Mouse (Mus musculus): ENCODE measurements around the gene Pwp1. TPM values are rescaled to one million over a fixed set of nuclear protein-coding genes. Genes with fewer than 3 reads are reported as not detected.
"Not testable (repeated sequence)": the region's sequence is repeated elsewhere in the genome, so short reads cannot be mapped to it uniquely, and the experiment has no call there.

The Pwp1 gene
- polyA plus RNA-seq (2014; fragmentation: Nextera tagmentation; extraction: Ambion mirVana): 109 and 111 TPM in 2 replicates

- H3K9ac ChIP-seq: peak within 1 kb of the TSS; percentile 66
- peak; percentile 73 for DNase-seq
- ATAC-seq (ENCODE audit: insufficient read depth): peak; percentile 91
- H3K27ac ChIP-seq (ENCODE audit: low read depth): peak within 1 kb of the TSS; percentile 42; the same call in 1 of the 2 replicates
- WGBS: 3% methylated on average over 46 of the region's 49 CpGs
- H3K4me2 ChIP-seq: peak within 1 kb of the TSS; percentile 71
- peak within 1 kb of the TSS; percentile 47 for H3K4me3 ChIP-seq (ENCODE audit: low read depth, low read length)
- H3K27me3 ChIP-seq (ENCODE audit: insufficient read depth, low read length); H3K36me3 ChIP-seq (ENCODE audit: insufficient read depth); H3K9me3 ChIP-seq (ENCODE audit: low read depth, low read length); H3K4me1 ChIP-seq (ENCODE audit: insufficient read depth): not testable (repeated sequence)
Observed at GRCm38 (mm10) chr10:85829085-85829853, at the start of gene Pwp1. Pwp1 (plus strand) TSS chr10:85829494.

- not testable (repeated sequence) for ATAC-seq (ENCODE audit: insufficient read depth); H3K4me1 ChIP-seq (ENCODE audit: insufficient read depth); H3K9me3 ChIP-seq (ENCODE audit: low read depth, low read length); H3K4me2 ChIP-seq; H3K4me3 ChIP-seq (ENCODE audit: low read depth, low read length); DNase-seq; H3K27me3 ChIP-seq (ENCODE audit: insufficient read depth, low read length); H3K36me3 ChIP-seq (ENCODE audit: insufficient read depth); H3K27ac ChIP-seq (ENCODE audit: low read depth); H3K9ac ChIP-seq
- WGBS: 72% methylated on average over 1 of the region's 3 CpGs
Observed at GRCm38 (mm10) chr10:85822143-85822696, 7.1 kb upstream of the Pwp1 start.

GRCm38 (mm10) chr10:85823752-85824151 is 5.5 kb upstream of the Pwp1 start:
- H3K4me2 ChIP-seq; ATAC-seq (ENCODE audit: insufficient read depth); H3K4me3 ChIP-seq (ENCODE audit: low read depth, low read length); H3K27ac ChIP-seq (ENCODE audit: low read depth); H3K36me3 ChIP-seq (ENCODE audit: insufficient read depth); H3K9me3 ChIP-seq (ENCODE audit: low read depth, low read length); H3K9ac ChIP-seq; H3K4me1 ChIP-seq (ENCODE audit: insufficient read depth); H3K27me3 ChIP-seq (ENCODE audit: insufficient read depth, low read length): not testable (repeated sequence)
- DNase-seq: peak; percentile 3
- WGBS: 79% methylated on average over 1 of the region's 1 CpGs

GRCm38 (mm10) chr10:85828722-85829084 is 591 bp upstream of the Pwp1 start:
- Histone ChIP-seq H3K4me2 (peak overlapping the region; percentile 71), H3K4me3 (ENCODE audit: low read depth, low read length) (peak overlapping the region; percentile 47; the same call in 1 of the 2 replicates)
- DNase-seq; H3K36me3 ChIP-seq (ENCODE audit: insufficient read depth); H3K4me1 ChIP-seq (ENCODE audit: insufficient read depth); ATAC-seq (ENCODE audit: insufficient read depth); H3K9ac ChIP-seq; H3K9me3 ChIP-seq (ENCODE audit: low read depth, low read length); H3K27ac ChIP-seq (ENCODE audit: low read depth); H3K27me3 ChIP-seq (ENCODE audit: insufficient read depth, low read length): not testable (repeated sequence)
- WGBS: 54% methylated on average over 5 of the region's 5 CpGs

GRCm38 (mm10) chr10:85846105-85846862 is 17.0 kb downstream of the Pwp1 start:
- no peaks in the 10 kb centered on the region for H3K4me1 ChIP-seq (ENCODE audit: insufficient read depth)
- no peak overlapping the region for H3K4me3 ChIP-seq (ENCODE audit: low read depth, low read length)
- no peaks in the 10 kb centered on the region for H3K27me3 ChIP-seq (ENCODE audit: insufficient read depth, low read length)
- no peak overlapping the region for H3K4me2 ChIP-seq
- no peaks in the 10 kb centered on the region for H3K36me3 ChIP-seq (ENCODE audit: insufficient read depth)
- no peaks in the 10 kb centered on the region for H3K9me3 ChIP-seq (ENCODE audit: low read depth, low read length)
- no peak overlapping the region for H3K9ac ChIP-seq
- 30% methylated on average over 4 of the region's 4 CpGs for WGBS
- no peak for TF ChIP-seq CTCF (IDR thresholded peaks at IDR 0.05; ENCODE audit: low read depth)
- DNase-seq: peak; percentile 90
- peak overlapping the region; percentile 67 for H3K27ac ChIP-seq (ENCODE audit: low read depth)
- ATAC-seq (ENCODE audit: insufficient read depth): peak; percentile 96

GRCm38 (mm10) chr10:85871698-85872478 is 42.6 kb downstream of the Pwp1 start:
- ATAC-seq (ENCODE audit: insufficient read depth) (peak; percentile 94), DNase-seq (peak; percentile 96)
- Histone ChIP-seq H3K9ac (peak overlapping the region; percentile 87), H3K4me1 (ENCODE audit: insufficient read depth) (peaks cover 7% of the 10 kb centered on the region; the same call in 1 of the 2 replicates), H3K27ac (ENCODE audit: low read depth) (peak overlapping the region; percentile 67; the same call in 1 of the 2 replicates), H3K4me2 (peak overlapping the region; percentile 85), H3K4me3 (ENCODE audit: low read depth, low read length) (peak overlapping the region; percentile 80), H3K36me3 (ENCODE audit: insufficient read depth) (peaks cover 26% of the 10 kb centered on the region), H3K9me3 (ENCODE audit: low read depth, low read length) (no peaks in the 10 kb centered on the region), H3K27me3 (ENCODE audit: insufficient read depth, low read length) (no peaks in the 10 kb centered on the region)
- under 1% methylated on average over 55 of the region's 55 CpGs for WGBS
- TF ChIP-seq CTCF (IDR thresholded peaks at IDR 0.05; ENCODE audit: low read depth): no peak
